Mouse (Mus musculus) limb, embryonic 13.5 days (tissue): ENCODE measurements around the gene Stat6. TPM values are rescaled to one million over a fixed set of nuclear protein-coding genes. Genes with fewer than 3 reads are reported as not detected.
A peak's percentile ranks its signal among the peaks of the same experiment; 100 is the strongest.

Experiments used
- ATAC-seq: fragments of 200-750 bp; cut with Nextera tagmentation; 2 replicates; pipeline ENCODE4 v1.8.0; 2017; ENCODE audit warnings: low read depth, moderate number of reproducible peaks, moderate TSS enrichment; ENCODE audit not compliant: low FRiP score
- H3K27ac ChIP-seq: fragments of 300-500 bp; sonication (generic); 2 replicates; pipeline ENCODE4 v1.5.1; 2015; ENCODE audit warnings: inconsistent platforms, mild to moderate bottlenecking, moderate library complexity
- H3K27me3 ChIP-seq: fragments of 300-500 bp; sonication (generic); 2 replicates; pipeline ENCODE4 v1.6.1; 2015; ENCODE audit warnings: mild to moderate bottlenecking, inconsistent platforms
- H3K36me3 ChIP-seq: fragments of 300-500 bp; sonication (generic); 2 replicates; pipeline ENCODE4 v1.6.1; 2015; ENCODE audit warnings: inconsistent platforms, mild to moderate bottlenecking, moderate library complexity
- H3K4me1 ChIP-seq: fragments of 300-500 bp; sonication (generic); 2 replicates; pipeline ENCODE4 v1.6.1; 2015; ENCODE audit warnings: inconsistent platforms
- H3K4me2 ChIP-seq: fragments of 300-500 bp; sonication (generic); replicated peaks from 2 replicates; pipeline ENCODE4 v1.6.1; 2015; ENCODE audit warnings: inconsistent platforms, mild to moderate bottlenecking, moderate library complexity
- H3K4me3 ChIP-seq: fragments of 300-500 bp; sonication (generic); 2 replicates; pipeline ENCODE4 v1.5.1; 2015; ENCODE audit warnings: moderate library complexity, mild to moderate bottlenecking, inconsistent platforms
- H3K9ac ChIP-seq: fragments of 300-500 bp; sonication (generic); 2 replicates; pipeline ENCODE4 v1.6.1; 2015; ENCODE audit warnings: mild to moderate bottlenecking, inconsistent platforms
- H3K9me3 ChIP-seq: fragments of 300-500 bp; sonication (generic); 2 replicates; pipeline ENCODE4 v1.6.1; 2016; ENCODE audit warnings: inconsistent platforms
- WGBS: fragments of 180-500 bp; shearing (Covaris S2); methylation state at CpG from one replicate; pipeline ENCODE4 v1.1.7; 2015; 5-methylcytosine and 5-hydroxymethylcytosine counted together
- polyA plus RNA-seq: library from polyadenylated mRNA; unstranded; fragments of >200 nt; fragmentation: Nextera tagmentation; extraction: Ambion mirVana; gene quantifications from 2 replicates; pipeline ENCODE4 v1.2.1, GENCODE M21; 2015

Stat6 gene
- polyA plus RNA-seq, 1 experiment from 2014 or later, result 14.3 TPM

GRCm38 (mm10) chr10:127604465-127605250, 38.1 kb upstream of the Stat6 start:
- peak overlapping the region; percentile 23; the same call in 1 of the 2 replicates for H3K27ac ChIP-seq
- H3K9me3 ChIP-seq, result no peaks in the 10 kb centered on the region
- H3K9ac ChIP-seq, result no peak overlapping the region
- no peak overlapping the region for H3K4me2 ChIP-seq
- H3K4me3 ChIP-seq, result no peak overlapping the region
- H3K27me3 ChIP-seq, result no peaks in the 10 kb centered on the region
- peaks cover 58% of the 10 kb centered on the region for H3K4me1 ChIP-seq
- ATAC-seq, result no peak
- WGBS, result 34% methylated on average over 15 of the region's 15 CpGs
- H3K36me3 ChIP-seq, result peaks cover 96% of the 10 kb centered on the region

GRCm38 (mm10) chr10:127605251-127605547, 37.6 kb upstream of the Stat6 start:
- Histone ChIP-seq H3K4me1 (peaks cover 58% of the 10 kb centered on the region), H3K36me3 (peaks cover 97% of the 10 kb centered on the region), H3K27me3 (no peaks in the 10 kb centered on the region), H3K4me2 (no peak overlapping the region), H3K27ac (no peak overlapping the region), H3K9me3 (no peaks in the 10 kb centered on the region), H3K9ac (no peak overlapping the region), H3K4me3 (no peak overlapping the region)
- no peak for ATAC-seq
- 80% methylated on average over 8 of the region's 8 CpGs for WGBS

- Histone ChIP-seq H3K36me3 (peaks cover 97% of the 10 kb centered on the region), H3K9ac (no peak overlapping the region), H3K27me3 (no peaks in the 10 kb centered on the region), H3K4me1 (peaks cover 53% of the 10 kb centered on the region), H3K4me3 (no peak overlapping the region), H3K4me2 (no peak overlapping the region), H3K27ac (no peak overlapping the region), H3K9me3 (no peaks in the 10 kb centered on the region)
- no peak for ATAC-seq
- WGBS, result 91% methylated on average over 9 of the region's 9 CpGs
Measured at GRCm38 (mm10) chr10:127605756-127606155, 37.0 kb upstream of the Stat6 start.

- 95% methylated on average over 7 of the region's 7 CpGs for WGBS
- Histone ChIP-seq H3K36me3 (peaks cover 96% of the 10 kb centered on the region), H3K9me3 (no peaks in the 10 kb centered on the region), H3K27me3 (no peaks in the 10 kb centered on the region), H3K4me3 (no peak overlapping the region), H3K4me2 (no peak overlapping the region), H3K27ac (no peak overlapping the region), H3K9ac (no peak overlapping the region), H3K4me1 (peaks cover 49% of the 10 kb centered on the region)
- ATAC-seq, result no peak
Measured at GRCm38 (mm10) chr10:127607059-127607458, 35.7 kb upstream of the Stat6 start.

GRCm38 (mm10) chr10:127609415-127610065, 33.2 kb upstream of the Stat6 start:
- Histone ChIP-seq H3K4me1 (peaks cover 49% of the 10 kb centered on the region), H3K4me3 (no peak overlapping the region), H3K36me3 (peaks cover 87% of the 10 kb centered on the region), H3K27ac (peak overlapping the region; percentile 40), H3K9me3 (no peaks in the 10 kb centered on the region), H3K27me3 (no peaks in the 10 kb centered on the region), H3K9ac (no peak overlapping the region), H3K4me2 (no peak overlapping the region)
- ATAC-seq, result no peak
- 53% methylated on average over 9 of the region's 9 CpGs for WGBS

- peaks cover 82% of the 10 kb centered on the region for H3K36me3 ChIP-seq
- no peak for ATAC-seq
Measured at GRCm38 (mm10) chr10:127610066-127610415, 32.7 kb upstream of the Stat6 start.

GRCm38 (mm10) chr10:127612079-127612775, 30.6 kb upstream of the Stat6 start:
- Histone ChIP-seq H3K4me1 (peaks cover 65% of the 10 kb centered on the region), H3K4me3 (no peak overlapping the region), H3K36me3 (peaks cover 65% of the 10 kb centered on the region), H3K4me2 (no peak overlapping the region), H3K27ac (no peak overlapping the region; the same call in 1 of the 2 replicates), H3K9me3 (no peaks in the 10 kb centered on the region), H3K27me3 (no peaks in the 10 kb centered on the region), H3K9ac (no peak overlapping the region)
- ATAC-seq, result no peak
- 85% methylated on average over 14 of the region's 14 CpGs for WGBS

More at GRCm38 (mm10) chr10:127610066-127610415, 32.7 kb upstream of the Stat6 start:
- H3K9ac ChIP-seq, result no peak overlapping the region
- WGBS, result 85% methylated on average over 9 of the region's 9 CpGs
- H3K9me3 ChIP-seq, result no peaks in the 10 kb centered on the region
- H3K27ac ChIP-seq, result peak overlapping the region; percentile 40
- H3K4me3 ChIP-seq, result no peak overlapping the region
- no peaks in the 10 kb centered on the region for H3K27me3 ChIP-seq
- H3K4me1 ChIP-seq, result peaks cover 49% of the 10 kb centered on the region
- no peak overlapping the region for H3K4me2 ChIP-seq

- Histone ChIP-seq H3K9ac (peak overlapping the region; percentile 59), H3K4me3 (peak overlapping the region; percentile 30), H3K36me3 (peaks cover 50% of the 10 kb centered on the region), H3K27ac (peak overlapping the region; percentile 89), H3K4me2 (peak overlapping the region; percentile 82), H3K4me1 (peaks cover 76% of the 10 kb centered on the region), H3K27me3 (no peaks in the 10 kb centered on the region), H3K9me3 (no peaks in the 10 kb centered on the region)
- 7% methylated on average over 12 of the region's 12 CpGs for WGBS
- peak; percentile 80 for ATAC-seq
Measured at GRCm38 (mm10) chr10:127614236-127615033, 28.4 kb upstream of the Stat6 start.

- peak; percentile 35; the same call in 1 of the 2 replicates for ATAC-seq
- Histone ChIP-seq H3K9ac (peak overlapping the region; percentile 59; the same call in 1 of the 2 replicates), H3K4me2 (peak overlapping the region; percentile 82), H3K4me1 (peaks cover 75% of the 10 kb centered on the region), H3K27ac (peak overlapping the region; percentile 89), H3K36me3 (peaks cover 44% of the 10 kb centered on the region), H3K27me3 (no peaks in the 10 kb centered on the region), H3K4me3 (peak overlapping the region; percentile 30), H3K9me3 (no peaks in the 10 kb centered on the region)
- 3% methylated on average over 2 of the region's 2 CpGs for WGBS
Measured at GRCm38 (mm10) chr10:127615034-127615374, 27.8 kb upstream of the Stat6 start.

GRCm38 (mm10) chr10:127615591-127615990, 27.2 kb upstream of the Stat6 start:
- H3K9ac ChIP-seq, result peak overlapping the region; percentile 48; the same call in 1 of the 2 replicates
- H3K27ac ChIP-seq, result peak overlapping the region; percentile 89
- peaks cover 38% of the 10 kb centered on the region for H3K36me3 ChIP-seq
- H3K4me3 ChIP-seq, result peak overlapping the region; percentile 11; the same call in 1 of the 2 replicates
- H3K27me3 ChIP-seq, result no peaks in the 10 kb centered on the region
- H3K4me2 ChIP-seq, result peak overlapping the region; percentile 82
- no peaks in the 10 kb centered on the region for H3K9me3 ChIP-seq
- 53% methylated on average over 3 of the region's 3 CpGs for WGBS
- peaks cover 72% of the 10 kb centered on the region for H3K4me1 ChIP-seq
- no peak for ATAC-seq

GRCm38 (mm10) chr10:127616261-127616679, 26.5 kb upstream of the Stat6 start:
- Histone ChIP-seq H3K4me2 (peak overlapping the region; percentile 82), H3K27me3 (no peaks in the 10 kb centered on the region), H3K4me3 (peak overlapping the region; percentile 11), H3K27ac (peak overlapping the region; percentile 89), H3K9ac (peak overlapping the region; percentile 48; the same call in 1 of the 2 replicates), H3K36me3 (peaks cover 33% of the 10 kb centered on the region), H3K4me1 (peaks cover 72% of the 10 kb centered on the region), H3K9me3 (no peaks in the 10 kb centered on the region)
- ATAC-seq, result no peak
- 16% methylated on average over 7 of the region's 7 CpGs for WGBS
